Mouse (Mus musculus) adrenal gland, postnatal 25 days (tissue): ENCODE data around the gene Tnks1bp1. TPM values are rescaled to one million over a fixed set of nuclear protein-coding genes. Genes with fewer than 3 reads are reported as not detected.
A peak's percentile ranks its signal among the peaks of the same experiment; 100 is the strongest.

ENCODE experiments used
- DNase-seq: peaks from one replicate; pipeline ENCODE4 v3.0.0; 2021; ENCODE audit warnings: mixed read lengths
- total RNA-seq: library from RNA; stranded (reverse); gene quantifications from 2 replicates; pipeline ENCODE4 v1.2.3, GENCODE M21; 2021

The Tnks1bp1 gene
- total RNA-seq, 1 experiment from 2014 or later = 137 TPM

DNA sequence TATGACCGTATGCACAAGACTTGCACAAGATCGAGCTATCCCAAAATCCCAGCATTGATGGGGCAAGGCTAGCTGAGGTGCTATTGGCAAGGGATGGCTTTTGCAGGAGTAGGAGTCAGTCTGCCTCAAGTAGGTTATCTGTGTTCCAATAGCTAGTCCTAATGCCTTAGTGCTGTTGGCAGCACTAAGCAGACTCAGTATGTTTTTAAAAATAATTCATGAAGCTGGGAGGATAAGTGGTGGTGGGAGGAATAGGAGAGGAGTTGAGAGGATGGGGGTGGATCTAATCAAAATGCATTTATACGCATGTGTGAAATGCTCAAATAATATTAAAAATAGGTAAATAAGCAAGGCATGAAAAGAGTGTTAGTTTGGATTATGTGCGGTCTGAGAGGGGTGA lies 43.5 kb downstream of the Tnks1bp1 start:
- DNase-seq = no peak

DNA sequence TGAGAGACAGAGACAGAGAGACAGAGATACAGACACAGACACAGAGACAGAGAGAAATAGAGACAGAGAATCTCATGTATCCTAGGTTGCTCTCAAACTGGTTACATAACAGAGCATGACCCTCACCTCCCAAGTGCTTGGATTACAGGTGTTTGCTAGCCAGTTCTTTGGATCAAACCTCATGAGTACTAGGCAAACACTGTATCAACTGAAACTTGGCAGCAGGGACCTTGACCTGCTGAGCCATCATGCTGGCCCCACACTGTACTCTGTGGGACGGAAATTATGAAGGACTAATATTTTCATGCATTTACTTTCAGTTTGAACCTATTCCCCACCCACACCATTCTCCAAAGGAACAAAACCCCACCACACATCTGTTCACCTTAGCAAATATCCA lies 45.6 kb downstream of the Tnks1bp1 start:
- no peak for DNase-seq

DNA sequence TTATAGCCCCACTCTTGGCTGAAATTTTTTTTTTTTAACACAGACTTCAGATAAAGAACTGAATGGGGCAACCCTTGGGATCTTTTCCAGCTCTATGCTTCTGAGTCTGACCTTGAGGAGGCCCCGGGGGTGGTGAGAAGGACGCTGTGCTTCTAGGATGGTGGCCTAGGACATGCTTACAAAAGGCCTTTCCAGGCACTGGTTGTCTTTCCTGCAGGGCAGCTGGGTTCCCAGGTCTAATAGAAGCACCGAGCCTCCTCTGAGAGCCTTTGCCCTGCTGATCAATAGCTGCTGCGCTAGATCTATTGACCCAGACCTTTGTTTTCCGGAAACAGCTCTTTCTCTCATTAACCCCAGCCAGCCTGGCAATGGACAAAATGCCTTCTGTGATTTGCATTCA lies 48.1 kb downstream of the Tnks1bp1 start:
- DNase-seq = peak; percentile 16

DNA sequence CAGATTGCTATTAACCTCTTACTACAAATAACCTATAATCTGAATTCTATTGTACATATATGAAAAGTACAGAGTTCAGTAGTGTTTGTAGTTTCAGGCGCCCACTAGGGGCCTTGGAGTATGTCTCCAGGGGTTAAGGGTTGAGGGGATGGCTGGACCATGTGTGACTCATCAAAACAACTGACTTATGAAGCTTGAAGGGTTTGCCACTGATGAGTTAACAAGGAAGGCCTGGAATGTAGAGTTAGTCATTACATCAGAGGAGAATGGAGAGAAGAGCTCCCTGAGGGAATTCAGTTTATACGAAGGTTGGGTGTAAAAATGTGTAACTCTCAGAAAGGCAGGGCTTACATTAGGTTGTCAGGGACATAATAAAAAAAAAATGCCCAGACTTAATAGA lies 50.2 kb downstream of the Tnks1bp1 start:
- DNase-seq = no peak

DNA sequence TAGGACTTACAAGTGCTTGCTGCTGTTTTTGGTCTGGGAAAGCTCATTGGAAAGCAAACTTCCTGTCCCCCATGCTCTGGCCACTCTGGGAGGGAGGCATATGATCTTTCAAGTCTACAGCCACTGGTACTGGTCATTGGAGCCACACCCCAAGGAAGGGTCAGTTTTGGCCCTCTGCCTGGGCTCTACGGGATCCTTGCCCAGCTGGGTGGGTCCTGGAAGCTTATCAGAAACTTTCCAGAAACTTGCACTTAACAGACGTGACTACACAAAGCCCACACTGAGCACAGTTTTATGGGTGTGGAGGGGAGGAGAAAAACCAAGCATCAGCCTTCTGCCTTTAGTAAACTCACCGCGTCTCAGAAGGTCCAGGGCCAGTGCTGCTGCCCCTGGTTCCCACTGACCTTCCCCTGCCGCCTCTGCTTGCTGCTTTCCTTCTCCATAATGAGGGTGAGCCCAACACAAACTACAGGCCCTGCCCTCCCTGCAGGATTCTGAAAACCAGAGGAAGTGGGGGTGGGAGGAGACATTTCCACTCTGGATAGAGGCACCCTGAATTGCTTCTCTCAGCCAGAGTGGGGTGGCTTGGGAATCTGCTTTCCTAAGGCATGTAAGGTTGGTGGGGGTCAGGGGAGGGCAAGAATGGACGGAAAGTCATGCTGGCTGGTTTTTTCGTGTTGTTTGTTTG lies 51.1 kb downstream of the Tnks1bp1 start:
- peak; percentile 50 for DNase-seq

DNA sequence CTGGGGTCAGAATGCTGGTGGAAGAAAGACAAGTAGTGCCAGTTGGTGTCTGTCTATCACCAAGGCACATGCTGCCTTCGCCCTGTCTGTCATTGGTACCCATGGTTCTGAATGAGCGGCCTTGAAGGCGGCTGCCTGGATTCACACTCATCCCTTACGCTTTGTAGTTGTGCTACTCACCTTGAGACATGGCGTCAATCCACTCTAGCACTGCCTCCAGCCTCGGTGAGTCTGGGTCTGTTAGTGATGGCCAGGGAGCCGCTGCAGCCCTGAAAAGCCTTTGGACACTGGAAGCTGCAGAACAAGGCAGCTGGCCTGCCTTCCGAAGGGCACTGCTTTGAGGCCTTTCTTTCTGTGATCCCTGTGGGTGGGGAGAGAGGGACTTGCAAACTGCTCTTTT lies 55.4 kb downstream of the Tnks1bp1 start:
- no peak for DNase-seq

DNA sequence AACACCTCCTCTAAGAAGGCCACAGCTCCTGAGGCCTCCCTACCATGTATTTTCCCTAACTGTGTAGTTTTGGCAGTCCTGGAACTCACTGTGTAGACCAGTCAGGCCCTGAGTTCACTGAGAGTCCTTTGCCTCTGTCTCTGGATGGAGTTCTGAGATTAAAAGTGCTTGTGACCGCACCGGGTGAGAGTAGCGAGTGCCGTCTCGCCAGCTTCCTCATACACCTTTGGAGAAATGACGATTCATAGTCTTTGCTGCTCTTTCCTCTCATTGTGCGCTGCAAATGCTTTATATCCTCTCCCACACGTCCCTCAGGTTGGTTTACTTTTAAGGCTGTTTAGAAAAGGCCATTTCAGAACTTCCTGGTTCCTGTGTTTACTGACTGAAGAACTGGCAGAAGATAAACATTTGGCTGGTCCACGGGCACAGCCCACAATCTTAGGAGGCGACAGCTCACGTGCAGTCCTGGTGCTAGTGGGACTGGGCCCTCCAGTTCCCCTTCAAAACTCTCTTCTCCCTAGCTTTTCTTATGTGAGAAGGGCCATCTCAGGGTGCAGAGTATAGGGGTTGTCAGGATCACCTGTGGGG lies 57.7 kb downstream of the Tnks1bp1 start:
- no peak for DNase-seq

DNA sequence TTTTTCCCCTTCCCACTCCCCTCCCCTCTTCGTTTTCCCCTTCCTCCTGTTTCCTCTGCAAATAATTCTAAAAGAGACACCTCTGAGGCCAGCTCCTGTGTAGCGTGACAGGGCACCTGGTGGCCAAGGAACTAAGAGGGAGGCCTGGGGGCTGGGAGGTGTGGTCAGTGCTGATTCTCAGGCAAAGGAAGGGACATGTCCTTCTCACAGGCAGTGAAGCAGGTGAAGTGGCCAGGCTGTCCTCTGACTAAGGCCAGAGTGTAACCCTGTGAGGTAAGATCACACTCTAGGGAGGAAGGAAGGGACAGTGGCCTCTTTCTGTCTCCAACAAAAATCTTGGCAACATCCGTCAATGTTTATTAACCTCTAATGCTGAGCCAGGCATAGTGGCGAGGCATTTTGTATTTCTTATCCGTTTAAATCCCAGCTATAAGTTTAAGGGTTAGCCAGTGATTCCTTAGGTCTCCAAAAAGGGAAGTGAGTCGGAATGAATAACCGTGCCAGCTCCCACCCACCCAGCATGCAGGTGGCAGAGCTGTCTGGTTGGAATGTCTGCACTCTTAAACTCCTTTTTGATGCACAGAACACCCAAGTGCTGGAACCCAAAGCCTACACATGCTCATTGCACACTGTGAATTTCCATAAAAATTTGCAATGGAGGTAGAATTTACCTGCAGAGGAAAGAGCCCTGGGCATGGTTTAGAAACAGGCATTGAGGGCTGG lies 58.4 kb downstream of the Tnks1bp1 start:
- DNase-seq = no peak

DNA sequence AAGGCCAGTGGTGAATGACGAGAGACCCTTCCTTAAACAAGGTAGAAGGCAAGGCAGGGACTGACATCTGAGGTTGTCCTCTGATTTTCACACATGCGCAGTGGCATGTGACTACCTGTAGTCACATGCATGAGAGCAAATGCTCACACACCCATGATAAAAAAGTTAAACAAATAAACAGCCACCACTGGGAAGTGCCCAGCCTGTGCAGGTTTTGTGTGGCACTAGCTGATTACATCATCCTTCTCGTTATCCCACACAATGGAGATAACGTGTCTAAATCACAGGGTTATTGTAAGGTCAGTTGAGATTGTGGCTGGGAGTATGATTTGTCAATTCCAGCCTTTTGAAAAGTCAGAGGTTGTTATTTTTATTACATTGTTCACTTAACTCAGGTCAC lies 59.1 kb downstream of the Tnks1bp1 start:
- no peak for DNase-seq

DNA sequence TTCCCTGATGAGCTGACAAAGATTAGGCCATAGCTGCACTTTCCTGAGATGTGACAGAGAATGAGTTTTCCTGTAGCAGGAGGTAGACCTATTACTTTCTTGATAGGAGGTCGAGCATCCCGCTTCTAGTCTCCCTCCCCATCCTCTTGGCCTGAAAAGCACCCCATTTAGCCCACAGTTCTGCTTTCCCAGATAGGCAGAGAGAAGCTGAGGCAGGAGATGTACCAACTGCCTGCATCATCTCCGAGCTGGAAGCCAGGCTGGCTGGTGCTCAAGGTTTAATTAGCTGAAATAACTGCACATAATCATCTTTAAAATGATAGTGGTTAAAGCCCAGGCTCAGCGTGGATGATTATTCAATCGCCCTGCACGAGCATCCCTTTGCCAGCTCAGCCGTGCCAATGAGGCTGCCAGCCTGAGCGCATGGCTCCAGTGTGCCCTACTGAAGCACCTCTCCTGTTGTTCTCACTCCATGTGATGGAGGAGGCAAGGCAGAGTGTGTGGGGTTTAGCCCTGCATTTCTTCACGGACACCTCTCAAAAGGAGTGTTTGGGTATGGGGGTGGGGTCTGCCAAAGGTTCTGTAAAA lies 62.6 kb downstream of the Tnks1bp1 start:
- DNase-seq = no peak

Other genes with a start within 250 kb of the Tnks1bp1 start
- gene Ube2l6, start 249.2 kb upstream of the Tnks1bp1 start, total RNA-seq = 16.9 and 19.9 TPM in 2 replicates
- not detected in 2 replicates for gene Smtnl1, start 225.4 kb upstream of the Tnks1bp1 start, total RNA-seq
- 40.4 and 43.8 TPM in 2 replicates for gene Timm10, start 221.0 kb upstream of the Tnks1bp1 start, total RNA-seq
- 2.4 and 4.3 TPM in 2 replicates for gene Slc43a1, start 209.2 kb upstream of the Tnks1bp1 start, total RNA-seq
- gene Rtn4rl2, start 161.3 kb upstream of the Tnks1bp1 start, total RNA-seq = 1.2 TPM in 2 replicates
- gene Slc43a3, start 111.4 kb upstream of the Tnks1bp1 start, total RNA-seq = 54.7 and 55.7 TPM in 2 replicates
- gene Prg2, start 67.6 kb upstream of the Tnks1bp1 start, total RNA-seq = not detected in 2 replicates
- gene Prg3, start 59.8 kb upstream of the Tnks1bp1 start, total RNA-seq = not detected in 2 replicates
- 132 and 136 TPM in 2 replicates for gene Ssrp1, start 10.8 kb upstream of the Tnks1bp1 start, total RNA-seq
- 0.76 and 2.2 TPM in 2 replicates for gene P2rx3, start 10.6 kb upstream of the Tnks1bp1 start, total RNA-seq
- 45.1 and 46.7 TPM in 2 replicates for gene Aplnr, start 88.2 kb downstream of the Tnks1bp1 start, total RNA-seq
- 15.8 and 19.7 TPM in 2 replicates for gene Lrrc55, start 149.2 kb downstream of the Tnks1bp1 start, total RNA-seq